ENCODE assay signal across 9 mouse cellular contexts in the genomic region with DNA sequence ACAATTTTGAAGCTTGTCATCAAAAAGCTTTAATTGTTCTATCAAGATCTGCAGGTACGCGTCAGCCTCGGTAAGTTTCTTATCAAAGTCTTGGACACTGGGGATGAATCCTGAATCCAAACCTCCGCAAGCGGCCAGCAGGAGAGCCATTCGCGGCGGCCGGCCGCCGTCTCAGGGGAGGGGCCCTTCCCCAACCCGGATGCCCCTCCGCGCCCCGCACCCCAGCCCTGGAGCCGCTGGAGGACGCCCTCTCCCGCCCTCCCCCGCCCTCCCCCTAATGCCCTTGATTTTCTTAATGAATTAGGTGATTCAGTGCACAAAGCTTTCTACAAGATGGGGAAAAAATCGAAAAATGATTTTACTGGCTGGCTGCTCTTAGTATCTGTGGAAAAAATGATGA. TPM values are rescaled to one million over a fixed set of nuclear protein-coding genes. Genes with fewer than 3 reads are reported as not detected.
DNase-seq lines count a peak whose midpoint lies in the region; ATAC-seq and TF ChIP-seq lines count a peak whose summit lies in the region.
"Not testable (repeated sequence)": the region's sequence is repeated elsewhere in the genome, so short reads cannot be mapped to it uniquely, and the experiment has no call there.
"Had no signal": no experiment of that assay in that cellular context is flagged by ENCODE, and none has a peak within 500 bp of the region (broad histone marks: within the 10 kb centered on the region; RNA-seq: fewer than 3 reads in every experiment).

No protein-coding gene starts in this region.

- not testable (repeated sequence) for H3K36me3 ChIP-seq in heart, postnatal 0 days (replicated peaks; ENCODE audit: control insufficient read depth, insufficient read depth, low read length); liver, embryonic 11.5 days (ENCODE audit: control insufficient read depth, insufficient read depth, low read length); liver, embryonic 15.5 days (replicated peaks); lung, postnatal 0 days (ENCODE audit: insufficient read depth, low read length)

- H3K4me1 ChIP-seq in heart, postnatal 0 days (ENCODE audit: control insufficient read depth, insufficient read depth); liver, embryonic 11.5 days (replicated peaks; ENCODE audit: control insufficient read depth, insufficient read depth, low read length); liver, embryonic 15.5 days (replicated peaks); lung, postnatal 0 days (ENCODE audit: insufficient read depth, low read depth, low read length): not testable (repeated sequence)

- WGBS in heart, postnatal 0 days, result 88% methylated on average over 20 of the region's 20 CpGs
- WGBS in liver, embryonic 11.5 days, result 83% methylated on average over 20 of the region's 20 CpGs
- 90% methylated on average over 20 of the region's 20 CpGs for WGBS in liver, embryonic 15.5 days (ENCODE audit: insufficient replicate concordance)
- WGBS in lung, postnatal 0 days, result 94% methylated on average over 16 of the region's 20 CpGs

- ATAC-seq in CD4-positive, CD25-positive, alpha-beta regulatory T cell, adult 4 months, result peak; percentile 65
- ATAC-seq in erythroid progenitor cell, adult 5-6 weeks (replicated peaks; ENCODE audit: low FRiP score, poor library complexity, severe bottlenecking), result peak; percentile 75
- peak; percentile 68; the same call in 1 of the 2 replicates for ATAC-seq in heart, postnatal 0 days (ENCODE audit: insufficient read depth, low read depth)
- ATAC-seq in liver, embryonic 11.5 days (replicated peaks; ENCODE audit: low FRiP score), result 0 out of 2 replicates have a peak, but pooled peaks have one; percentile 61
- ATAC-seq in liver, embryonic 15.5 days (ENCODE audit: insufficient read depth), result peak; percentile 54; the same call in 1 of the 2 replicates
- peak; percentile 72 for ATAC-seq in lung, postnatal 0 days
- ATAC-seq in monocyte, adult 5-6 weeks (replicated peaks; ENCODE audit: insufficient number of reproducible peaks, low FRiP score, low TSS enrichment, poor library complexity, severe bottlenecking), result 0 out of 2 replicates have a peak, but pooled peaks have one; percentile 59

- not testable (repeated sequence) for DNase-seq in heart, postnatal 0 days (ENCODE audit: low spot score); liver, embryonic 11.5 days (ENCODE audit: low spot score); lung, postnatal 0 days (ENCODE audit: low spot score)

- H3K4me2 ChIP-seq in heart, postnatal 0 days (ENCODE audit: low read depth, low read length); liver, embryonic 11.5 days; liver, embryonic 15.5 days; lung, postnatal 0 days (replicated peaks; ENCODE audit: low read depth, low read length): not testable (repeated sequence)

- TF ChIP-seq EP300 in heart, postnatal 0 days (IDR thresholded peaks at IDR 0.05; ENCODE audit: low read depth); lung, postnatal 0 days (IDR thresholded peaks at IDR 0.05): not testable (repeated sequence)

- H3K27me3 ChIP-seq in heart, postnatal 0 days (ENCODE audit: control insufficient read depth, insufficient read depth, low read length); liver, embryonic 11.5 days (replicated peaks; ENCODE audit: control insufficient read depth, insufficient read depth, low read length); liver, embryonic 15.5 days; lung, postnatal 0 days (replicated peaks; ENCODE audit: insufficient read depth, low read length): not testable (repeated sequence)

- not testable (repeated sequence) for TF ChIP-seq CTCF in heart, postnatal 0 days (IDR thresholded peaks at IDR 0.05; ENCODE audit: low read depth); lung, postnatal 0 days (IDR thresholded peaks at IDR 0.05)

- not testable (repeated sequence) for H3K9me3 ChIP-seq in heart, postnatal 0 days (replicated peaks; ENCODE audit: control insufficient read depth, low read length); liver, embryonic 11.5 days (ENCODE audit: control insufficient read depth, low read length); liver, embryonic 15.5 days (replicated peaks); lung, postnatal 0 days (ENCODE audit: low read length)

- H3K9ac ChIP-seq in heart, postnatal 0 days (replicated peaks; ENCODE audit: low read depth, low read length); liver, embryonic 11.5 days (ENCODE audit: low read depth, low read length); liver, embryonic 15.5 days; lung, postnatal 0 days (replicated peaks; ENCODE audit: low read depth): not testable (repeated sequence)

- H3K27ac ChIP-seq in heart, postnatal 0 days (ENCODE audit: low read depth); liver, embryonic 11.5 days (ENCODE audit: low read depth, low read length); liver, embryonic 15.5 days (replicated peaks); lung, postnatal 0 days (ENCODE audit: low read length): not testable (repeated sequence)

- not testable (repeated sequence) for H3K4me3 ChIP-seq in heart, postnatal 0 days (ENCODE audit: low read depth, low read length); liver, embryonic 11.5 days (ENCODE audit: low read depth, low read length); liver, embryonic 15.5 days (replicated peaks); lung, postnatal 0 days (ENCODE audit: low read depth, low read length)

RNA-seq across cellular contexts. Expression of a gene that starts 33.2 kb away (rescaled TPM):
- 1 to 10 TPM in 1 of 2 experiments, under 1 TPM in 1; 0.85 to 2.9 TPM for polyA plus RNA-seq in CD4-positive, CD25-positive, alpha-beta regulatory T cell, adult 4 months (2017; shearing (Covaris generic))
- not detected in 2 replicates for total RNA-seq in erythroid progenitor cell, adult 5-6 weeks (2015; ENCODE audit: low replicate concordance)
- not detected in 2 replicates for total RNA-seq in erythroid progenitor cell, adult 5-6 weeks (2017; ENCODE audit: low replicate concordance)
- total RNA-seq in heart, postnatal 0 days (2014; rRNA removed; ENCODE audit: low replicate concordance), result 3.7 and 8.0 TPM in 2 replicates
- polyA plus RNA-seq in heart, postnatal 0 days (2015; fragmentation: Nextera tagmentation; extraction: Ambion mirVana), result 2.1 and 2.5 TPM in 2 replicates
- 3.2 and 3.8 TPM in 2 replicates for polyA plus RNA-seq in liver, embryonic 11.5 days (2014; fragmentation: Nextera tagmentation; extraction: Ambion mirVana)
- polyA plus RNA-seq in liver, embryonic 15.5 days (2015; fragmentation: Nextera tagmentation; extraction: Ambion mirVana), result 0.51 and 0.52 TPM in 2 replicates
- 0.20 and 0.41 TPM in 2 replicates for polyA plus RNA-seq in lung, postnatal 0 days (2015; fragmentation: Nextera tagmentation; extraction: Ambion mirVana)
- 0.43 TPM in 1 of 3 replicates, not detected in the others for total RNA-seq in monocyte, adult 5-6 weeks (2017)
- total RNA-seq: adrenal gland, adult 2 months had no signal
- polyA plus RNA-seq: Patski had no signal
